Mouse (Mus musculus) heart, embryonic 10.5 days (tissue): Measurements from ENCODE around the gene Nckap5. TPM values are rescaled to one million over a fixed set of nuclear protein-coding genes. Genes with fewer than 3 reads are reported as not detected.

Source experiments
- DNase-seq: peaks from one replicate; pipeline ENCODE4 v3.0.0-alpha.2; 2017; ENCODE audit warnings: low spot score
- H3K27ac ChIP-seq: fragments of 300-500 bp; sonication (generic); 2 replicates; pipeline ENCODE4 v1.5.1; 2016; ENCODE audit warnings: mild to moderate bottlenecking
- H3K27me3 ChIP-seq: fragments of 300-500 bp; sonication (generic); 2 replicates; pipeline ENCODE4 v1.6.1; 2016; ENCODE audit warnings: mild to moderate bottlenecking; ENCODE audit not compliant: poor library complexity, insufficient read depth, severe bottlenecking
- H3K36me3 ChIP-seq: fragments of 300-500 bp; sonication (generic); 2 replicates; pipeline ENCODE4 v1.6.1; 2016; ENCODE audit warnings: mild to moderate bottlenecking, moderate library complexity
- H3K4me1 ChIP-seq: fragments of 300-500 bp; sonication (generic); 2 replicates; pipeline ENCODE4 v1.6.1; 2016; ENCODE audit warnings: mild to moderate bottlenecking
- H3K4me3 ChIP-seq: fragments of 300-500 bp; sonication (generic); 2 replicates; pipeline ENCODE4 v1.5.1; 2016; ENCODE audit warnings: mild to moderate bottlenecking, moderate library complexity
- H3K9me3 ChIP-seq: fragments of 300-500 bp; sonication (generic); 2 replicates; pipeline ENCODE4 v1.6.1; 2016; ENCODE audit warnings: mild to moderate bottlenecking, moderate library complexity
- WGBS: fragments of 180-500 bp; shearing (Covaris S2); methylation state at CpG from one replicate; pipeline ENCODE4 v1.1.7; 2016; 5-methylcytosine and 5-hydroxymethylcytosine counted together
- polyA plus RNA-seq: library from polyadenylated mRNA; unstranded; fragments of >200 nt; fragmentation: Nextera tagmentation; extraction: Ambion mirVana; gene quantifications from 2 replicates; pipeline ENCODE4 v1.2.1, GENCODE M21; 2016

Nckap5 gene
- polyA plus RNA-seq, 1 experiment from 2014 or later, result 2.3 TPM

- H3K9me3 ChIP-seq, result no peaks in the 10 kb centered on the region
- peak; percentile 31 for DNase-seq
- H3K4me1 ChIP-seq, result peaks cover 10% of the 10 kb centered on the region; the same call in 1 of the 2 replicates
- H3K27ac ChIP-seq, result no peak overlapping the region
- no peak overlapping the region for H3K4me3 ChIP-seq
- H3K36me3 ChIP-seq, result no peaks in the 10 kb centered on the region
- H3K27me3 ChIP-seq, result peaks cover 19% of the 10 kb centered on the region
- WGBS, result 81% methylated on average over 5 of the region's 5 CpGs
Observed at GRCm38 (mm10) chr1:126491412-126491811, 339.2 kb downstream of the Nckap5 start.

GRCm38 (mm10) chr1:126490256-126490655 lies 340.3 kb downstream of the Nckap5 start:
- Histone ChIP-seq H3K27me3 (peaks cover 19% of the 10 kb centered on the region), H3K9me3 (no peaks in the 10 kb centered on the region), H3K27ac (no peak overlapping the region), H3K36me3 (no peaks in the 10 kb centered on the region), H3K4me1 (peaks cover 10% of the 10 kb centered on the region; the same call in 1 of the 2 replicates), H3K4me3 (no peak overlapping the region)
- WGBS, result 49% methylated on average over 6 of the region's 6 CpGs
- DNase-seq, result no peak

GRCm38 (mm10) chr1:126484664-126485087 lies 345.9 kb downstream of the Nckap5 start:
- 82% methylated on average over 6 of the region's 6 CpGs for WGBS
- no peaks in the 10 kb centered on the region for H3K27me3 ChIP-seq

GRCm38 (mm10) chr1:126483665-126484064 lies 346.9 kb downstream of the Nckap5 start:
- no peak for DNase-seq
- Histone ChIP-seq H3K4me3 (no peak overlapping the region), H3K4me1 (no peaks in the 10 kb centered on the region), H3K27ac (no peak overlapping the region), H3K27me3 (no peaks in the 10 kb centered on the region), H3K9me3 (no peaks in the 10 kb centered on the region), H3K36me3 (no peaks in the 10 kb centered on the region)
- 65% methylated on average over 3 of the region's 3 CpGs for WGBS

More at GRCm38 (mm10) chr1:126484664-126485087, 345.9 kb downstream of the Nckap5 start:
- Histone ChIP-seq H3K36me3 (no peaks in the 10 kb centered on the region), H3K4me1 (no peaks in the 10 kb centered on the region), H3K9me3 (no peaks in the 10 kb centered on the region), H3K4me3 (no peak overlapping the region), H3K27ac (no peak overlapping the region)
- DNase-seq, result no peak

- Histone ChIP-seq H3K4me3 (no peak overlapping the region), H3K27ac (no peak overlapping the region), H3K9me3 (no peaks in the 10 kb centered on the region), H3K27me3 (no peaks in the 10 kb centered on the region), H3K36me3 (no peaks in the 10 kb centered on the region), H3K4me1 (no peaks in the 10 kb centered on the region)
- DNase-seq, result no peak
- 61% methylated on average over 7 of the region's 7 CpGs for WGBS
Observed at GRCm38 (mm10) chr1:126481459-126482228, 349.0 kb downstream of the Nckap5 start.

GRCm38 (mm10) chr1:126473044-126473443 lies 357.6 kb downstream of the Nckap5 start:
- WGBS, result 80% methylated on average over 5 of the region's 5 CpGs
- no peak for DNase-seq
- Histone ChIP-seq H3K27ac (no peak overlapping the region), H3K4me1 (0 out of 2 replicates have a peak, but pooled peaks cover 4% of the 10 kb centered on the region), H3K4me3 (no peak overlapping the region), H3K27me3 (no peaks in the 10 kb centered on the region), H3K9me3 (no peaks in the 10 kb centered on the region), H3K36me3 (no peaks in the 10 kb centered on the region)

GRCm38 (mm10) chr1:126471419-126471818 lies 359.2 kb downstream of the Nckap5 start:
- Histone ChIP-seq H3K9me3 (no peaks in the 10 kb centered on the region), H3K36me3 (no peaks in the 10 kb centered on the region), H3K4me1 (0 out of 2 replicates have a peak, but pooled peaks cover 4% of the 10 kb centered on the region), H3K4me3 (no peak overlapping the region), H3K27ac (no peak overlapping the region), H3K27me3 (no peaks in the 10 kb centered on the region)
- no peak for DNase-seq
- 62% methylated on average over 2 of the region's 2 CpGs for WGBS

GRCm38 (mm10) chr1:126470883-126471282 lies 359.7 kb downstream of the Nckap5 start:
- Histone ChIP-seq H3K4me3 (no peak overlapping the region), H3K4me1 (0 out of 2 replicates have a peak, but pooled peaks cover 4% of the 10 kb centered on the region), H3K27me3 (no peaks in the 10 kb centered on the region), H3K36me3 (no peaks in the 10 kb centered on the region), H3K27ac (no peak overlapping the region), H3K9me3 (no peaks in the 10 kb centered on the region)
- WGBS, result 58% methylated on average over 2 of the region's 2 CpGs
- DNase-seq, result no peak

GRCm38 (mm10) chr1:126469818-126470544 lies 360.6 kb downstream of the Nckap5 start:
- WGBS, result 62% methylated on average over 5 of the region's 5 CpGs
- no peak overlapping the region for H3K4me3 ChIP-seq
- 0 out of 2 replicates have a peak, but pooled peaks cover 4% of the 10 kb centered on the region for H3K4me1 ChIP-seq
- H3K27me3 ChIP-seq, result no peaks in the 10 kb centered on the region
- no peaks in the 10 kb centered on the region for H3K9me3 ChIP-seq
- DNase-seq, result no peak
- H3K27ac ChIP-seq, result no peak overlapping the region
- H3K36me3 ChIP-seq, result no peaks in the 10 kb centered on the region

- 42% methylated on average over 11 of the region's 11 CpGs for WGBS
- Histone ChIP-seq H3K27me3 (no peaks in the 10 kb centered on the region), H3K9me3 (no peaks in the 10 kb centered on the region), H3K4me1 (no peaks in the 10 kb centered on the region), H3K4me3 (no peak overlapping the region), H3K36me3 (no peaks in the 10 kb centered on the region), H3K27ac (no peak overlapping the region)
- DNase-seq, result no peak
Observed at GRCm38 (mm10) chr1:126461527-126462354, 368.9 kb downstream of the Nckap5 start.

- no peak for DNase-seq
- Histone ChIP-seq H3K36me3 (no peaks in the 10 kb centered on the region), H3K9me3 (no peaks in the 10 kb centered on the region), H3K27ac (no peak overlapping the region), H3K4me1 (peaks cover 3% of the 10 kb centered on the region; the same call in 1 of the 2 replicates), H3K27me3 (no peaks in the 10 kb centered on the region), H3K4me3 (no peak overlapping the region)
- 68% methylated on average over 1 of the region's 1 CpGs for WGBS
Observed at GRCm38 (mm10) chr1:126457739-126458138, 372.9 kb downstream of the Nckap5 start.

GRCm38 (mm10) chr1:126454504-126455173 lies 376.0 kb downstream of the Nckap5 start:
- no peaks in the 10 kb centered on the region for H3K27me3 ChIP-seq
- no peak overlapping the region for H3K4me3 ChIP-seq
- no peaks in the 10 kb centered on the region for H3K9me3 ChIP-seq
- no peaks in the 10 kb centered on the region for H3K36me3 ChIP-seq
- DNase-seq, result no peak
- peaks cover 3% of the 10 kb centered on the region; the same call in 1 of the 2 replicates for H3K4me1 ChIP-seq
- no peak overlapping the region for H3K27ac ChIP-seq
- 48% methylated on average over 9 of the region's 9 CpGs for WGBS
